Mouse (Mus musculus) limb, embryonic 15.5 days (tissue): Measurements from ENCODE around the gene Pde4dip. TPM values are rescaled to one million over a fixed set of nuclear protein-coding genes. Genes with fewer than 3 reads are reported as not detected.

ENCODE experiments used
- ATAC-seq: fragments of 200-750 bp; cut with Nextera tagmentation; 2 replicates; pipeline ENCODE4 v1.8.0; 2017; ENCODE audit warnings: low read depth, moderate TSS enrichment; ENCODE audit not compliant: insufficient number of reproducible peaks, low FRiP score, low TSS enrichment
- H3K27ac ChIP-seq: fragments of 300-500 bp; sonication (generic); 2 replicates; pipeline ENCODE4 v1.5.1; 2015; ENCODE audit warnings: moderate library complexity, mild to moderate bottlenecking, inconsistent platforms
- H3K27me3 ChIP-seq: fragments of 300-500 bp; sonication (generic); 2 replicates; pipeline ENCODE4 v1.6.1; 2015; ENCODE audit warnings: inconsistent platforms
- H3K36me3 ChIP-seq: fragments of 300-500 bp; sonication (generic); 2 replicates; pipeline ENCODE4 v1.6.1; 2015; ENCODE audit warnings: inconsistent platforms
- H3K4me1 ChIP-seq: fragments of 300-500 bp; sonication (generic); 2 replicates; pipeline ENCODE4 v1.6.1; 2015; ENCODE audit warnings: inconsistent platforms
- H3K4me2 ChIP-seq: fragments of 300-500 bp; sonication (generic); 2 replicates; pipeline ENCODE4 v1.6.1; 2015; ENCODE audit warnings: mild to moderate bottlenecking, inconsistent platforms
- H3K4me3 ChIP-seq: fragments of 300-500 bp; sonication (generic); 2 replicates; pipeline ENCODE4 v1.5.1; 2015; ENCODE audit warnings: mild to moderate bottlenecking, inconsistent platforms
- H3K9ac ChIP-seq: fragments of 300-500 bp; sonication (generic); 2 replicates; pipeline ENCODE4 v1.6.1; 2015; ENCODE audit warnings: inconsistent platforms
- H3K9me3 ChIP-seq: fragments of 300-500 bp; sonication (generic); 2 replicates; pipeline ENCODE4 v1.6.1; 2016; ENCODE audit warnings: inconsistent platforms
- WGBS: fragments of 180-500 bp; shearing (Covaris S2); methylation state at CpG from one replicate; pipeline ENCODE4 v1.1.7; 2015; 5-methylcytosine and 5-hydroxymethylcytosine counted together
- polyA plus RNA-seq: library from polyadenylated mRNA; unstranded; fragments of >200 nt; fragmentation: Nextera tagmentation; extraction: Ambion mirVana; gene quantifications from 2 replicates; pipeline ENCODE4 v1.2.1, GENCODE M21; 2015

Gene Pde4dip
- polyA plus RNA-seq, 1 experiment from 2014 or later: 33.6 TPM

DNA sequence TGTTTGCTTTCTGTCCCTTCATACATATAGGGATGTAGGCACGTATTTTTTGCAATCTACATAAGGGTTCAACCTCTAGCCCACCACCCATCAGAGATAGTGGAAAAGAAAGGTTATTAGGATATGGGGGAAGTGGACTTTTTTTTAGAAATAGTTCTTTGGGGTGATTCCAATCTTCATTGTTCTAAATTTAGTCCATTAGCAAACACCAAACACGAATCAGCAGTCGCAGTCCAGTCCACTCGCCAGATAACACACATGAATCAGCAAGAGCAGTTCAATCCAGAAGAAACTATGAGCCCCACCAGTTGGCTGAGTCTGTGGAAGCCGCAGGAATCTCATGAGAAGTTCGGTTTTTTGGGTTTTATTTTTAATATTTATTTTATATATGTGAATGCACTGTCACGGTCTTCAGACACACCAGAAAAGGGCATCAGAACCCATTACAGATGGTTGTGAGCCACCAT lies 213.8 kb downstream of the Pde4dip start, which contains the start of gene Gm17651:
Gene Gm17651, minus strand, starts transcription at position 51 of the 467 bp plus-strand sequence.
- 89% methylated on average over 7 of the region's 7 CpGs for WGBS
- ATAC-seq: no peak
- H3K9ac ChIP-seq: no peak within 1 kb of the TSS
- H3K9me3 ChIP-seq: no peaks in the 10 kb centered on the region
- H3K36me3 ChIP-seq: peaks cover 21% of the 10 kb centered on the region
- H3K27ac ChIP-seq: no peak within 1 kb of the TSS
- no peak within 1 kb of the TSS for H3K4me2 ChIP-seq
- H3K27me3 ChIP-seq: no peaks in the 10 kb centered on the region
- 0 out of 2 replicates have a peak, but pooled peaks cover 2% of the 10 kb centered on the region for H3K4me1 ChIP-seq
- no peak within 1 kb of the TSS for H3K4me3 ChIP-seq

GRCm38 (mm10) chr3:97667093-97667675 lies 221.3 kb downstream of the Pde4dip start:
- Histone ChIP-seq H3K9me3 (no peaks in the 10 kb centered on the region), H3K36me3 (peaks cover 81% of the 10 kb centered on the region), H3K4me3 (no peak overlapping the region), H3K9ac (no peak overlapping the region), H3K4me2 (no peak overlapping the region), H3K4me1 (no peaks in the 10 kb centered on the region), H3K27me3 (no peaks in the 10 kb centered on the region), H3K27ac (no peak overlapping the region)
- WGBS: 81% methylated on average over 14 of the region's 14 CpGs
- ATAC-seq: no peak

DNA sequence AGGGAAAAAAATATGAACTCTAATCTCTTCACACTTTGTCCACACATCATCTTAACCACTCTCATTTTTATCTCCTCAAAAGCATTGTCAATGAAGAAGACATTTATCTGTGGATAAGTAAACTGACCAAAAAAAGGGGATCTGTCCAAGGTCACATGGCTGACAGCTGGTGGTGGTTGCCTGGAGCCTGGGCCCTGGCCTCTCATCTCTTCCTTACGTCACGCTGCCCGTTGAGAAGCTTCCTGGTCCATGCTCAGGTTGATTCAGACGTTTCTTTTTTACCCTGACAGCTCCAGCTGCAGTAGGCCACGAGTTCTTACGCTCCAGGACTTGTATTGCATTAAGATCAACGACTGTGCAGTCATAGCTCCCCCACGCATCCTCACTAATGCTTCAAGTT lies 222.4 kb downstream of the Pde4dip start:
- 74% methylated on average over 8 of the region's 8 CpGs for WGBS
- ATAC-seq: no peak
- Histone ChIP-seq H3K27ac (no peak overlapping the region), H3K4me2 (no peak overlapping the region), H3K4me1 (peaks cover 5% of the 10 kb centered on the region; the same call in 1 of the 2 replicates), H3K9me3 (no peaks in the 10 kb centered on the region), H3K4me3 (no peak overlapping the region), H3K9ac (no peak overlapping the region), H3K36me3 (peaks cover 74% of the 10 kb centered on the region), H3K27me3 (no peaks in the 10 kb centered on the region)

DNA sequence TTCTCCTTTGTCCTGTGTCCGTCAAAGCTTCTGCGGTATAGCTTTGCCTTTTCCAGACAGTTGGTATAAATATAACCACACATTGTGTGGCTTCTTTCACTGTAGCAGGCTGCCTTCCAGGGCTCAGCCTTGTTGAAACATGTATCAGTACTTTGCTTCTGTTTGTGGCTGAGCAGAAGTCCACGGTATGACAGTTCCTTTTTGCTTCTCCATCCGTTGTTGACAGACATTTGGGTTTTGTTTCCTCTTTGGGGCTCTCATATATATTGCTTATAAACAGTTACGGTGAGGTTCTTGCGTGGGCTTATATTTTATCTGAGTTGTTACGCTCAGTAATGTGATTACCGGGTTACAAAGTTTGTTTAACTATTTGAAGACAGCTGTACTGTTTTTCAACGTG lies 223.0 kb downstream of the Pde4dip start:
- no peaks in the 10 kb centered on the region for H3K27me3 ChIP-seq
- 78% methylated on average over 9 of the region's 9 CpGs for WGBS
- no peaks in the 10 kb centered on the region for H3K9me3 ChIP-seq
- H3K36me3 ChIP-seq: peaks cover 73% of the 10 kb centered on the region
- H3K4me2 ChIP-seq: no peak overlapping the region
- peaks cover 6% of the 10 kb centered on the region; the same call in 1 of the 2 replicates for H3K4me1 ChIP-seq
- no peak overlapping the region for H3K27ac ChIP-seq
- H3K4me3 ChIP-seq: no peak overlapping the region
- H3K9ac ChIP-seq: no peak overlapping the region
- ATAC-seq: no peak

DNA sequence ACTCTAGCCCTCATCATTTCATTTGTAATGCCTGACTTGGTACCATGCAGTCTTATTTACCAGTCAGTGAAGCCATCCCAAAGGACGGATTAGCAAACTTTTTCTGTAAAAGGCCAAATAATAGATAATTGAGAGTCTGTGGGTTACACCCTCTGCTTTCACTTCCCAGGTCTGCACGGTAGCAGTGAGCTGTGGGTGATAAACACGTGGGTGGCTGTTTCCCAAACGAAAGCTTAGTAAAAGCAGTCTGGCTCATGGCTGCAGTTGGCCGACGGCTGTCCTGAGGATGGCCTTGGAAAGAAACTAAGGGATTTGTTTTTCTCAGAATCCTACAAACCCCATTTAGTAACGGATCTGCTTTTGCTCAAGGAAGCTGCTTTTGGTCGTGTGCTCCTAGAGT lies 227.3 kb downstream of the Pde4dip start:
- 37% methylated on average over 8 of the region's 8 CpGs for WGBS
- ATAC-seq: no peak
- no peak overlapping the region for H3K27ac ChIP-seq
- no peaks in the 10 kb centered on the region for H3K9me3 ChIP-seq
- H3K4me2 ChIP-seq: no peak overlapping the region
- peaks cover 20% of the 10 kb centered on the region for H3K4me1 ChIP-seq
- no peak overlapping the region for H3K4me3 ChIP-seq
- no peak overlapping the region for H3K9ac ChIP-seq
- H3K27me3 ChIP-seq: no peaks in the 10 kb centered on the region
- peaks cover 37% of the 10 kb centered on the region for H3K36me3 ChIP-seq

GRCm38 (mm10) chr3:97659746-97660145 lies 228.8 kb downstream of the Pde4dip start:
- ATAC-seq: no peak
- Histone ChIP-seq H3K4me2 (no peak overlapping the region), H3K9me3 (no peaks in the 10 kb centered on the region), H3K9ac (no peak overlapping the region), H3K4me1 (peaks cover 20% of the 10 kb centered on the region), H3K27ac (no peak overlapping the region), H3K4me3 (no peak overlapping the region; the same call in 1 of the 2 replicates), H3K27me3 (no peaks in the 10 kb centered on the region), H3K36me3 (peaks cover 26% of the 10 kb centered on the region)
- WGBS: 84% methylated on average over 7 of the region's 7 CpGs

- Histone ChIP-seq H3K9ac (peak overlapping the region; percentile 70), H3K4me1 (peaks cover 20% of the 10 kb centered on the region), H3K27me3 (no peaks in the 10 kb centered on the region), H3K36me3 (peaks cover 15% of the 10 kb centered on the region), H3K9me3 (no peaks in the 10 kb centered on the region), H3K4me3 (peak overlapping the region; percentile 95), H3K27ac (peak overlapping the region; percentile 77), H3K4me2 (peak overlapping the region; percentile 66)
- under 1% methylated on average over 49 of the region's 50 CpGs for WGBS
- peak; percentile 80 for ATAC-seq
Measured at GRCm38 (mm10) chr3:97658426-97659193, 229.9 kb downstream of the Pde4dip start.

DNA sequence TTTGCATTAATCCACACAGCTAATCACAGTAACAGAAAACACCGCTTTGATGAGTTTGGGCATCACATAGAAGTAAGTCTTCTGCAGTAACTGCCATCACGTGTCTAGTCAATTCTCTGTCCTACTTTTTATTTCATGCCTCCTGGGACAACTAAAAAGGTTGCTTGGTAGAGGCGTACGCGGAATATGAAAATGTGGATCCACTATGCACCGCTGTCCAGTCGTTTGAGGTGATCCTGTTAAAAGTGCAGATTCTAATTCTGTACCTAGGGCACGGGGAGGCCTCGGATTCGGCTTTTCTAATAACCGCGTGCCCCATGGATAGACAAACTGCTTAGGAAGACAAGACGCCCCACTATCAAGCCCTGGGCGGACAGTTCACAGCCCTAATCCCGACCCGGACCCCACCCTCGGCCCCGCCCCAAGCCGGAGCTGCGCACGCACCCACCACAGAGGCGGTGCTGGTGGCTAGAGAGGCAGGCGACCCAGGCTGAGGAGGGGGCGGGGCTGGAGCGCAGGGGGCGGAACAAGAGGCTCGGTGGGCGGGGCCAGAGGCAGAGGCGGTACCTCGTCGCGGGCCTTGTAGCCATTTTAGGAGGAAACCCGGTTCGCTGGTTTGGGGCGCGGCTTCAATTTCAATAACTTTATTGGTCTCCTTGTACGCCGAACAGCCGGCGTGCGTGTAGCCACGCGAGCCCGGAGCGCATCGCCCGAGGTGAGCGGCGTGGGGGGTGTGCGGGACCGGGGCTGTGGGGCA lies 230.7 kb downstream of the Pde4dip start, which contains the start of gene Prkab2:
Gene Prkab2, plus strand, starts transcription at position 539 of the 757 bp plus-strand sequence.
- Histone ChIP-seq H3K9ac (peak within 1 kb of the TSS; percentile 70), H3K9me3 (no peaks in the 10 kb centered on the region), H3K27me3 (no peaks in the 10 kb centered on the region), H3K4me1 (peaks cover 20% of the 10 kb centered on the region), H3K4me3 (peak within 1 kb of the TSS; percentile 95), H3K27ac (peak within 1 kb of the TSS; percentile 77), H3K36me3 (peaks cover 8% of the 10 kb centered on the region), H3K4me2 (peak within 1 kb of the TSS; percentile 67)
- 2% methylated on average over 51 of the region's 51 CpGs for WGBS
- ATAC-seq: peak; percentile 92

DNA sequence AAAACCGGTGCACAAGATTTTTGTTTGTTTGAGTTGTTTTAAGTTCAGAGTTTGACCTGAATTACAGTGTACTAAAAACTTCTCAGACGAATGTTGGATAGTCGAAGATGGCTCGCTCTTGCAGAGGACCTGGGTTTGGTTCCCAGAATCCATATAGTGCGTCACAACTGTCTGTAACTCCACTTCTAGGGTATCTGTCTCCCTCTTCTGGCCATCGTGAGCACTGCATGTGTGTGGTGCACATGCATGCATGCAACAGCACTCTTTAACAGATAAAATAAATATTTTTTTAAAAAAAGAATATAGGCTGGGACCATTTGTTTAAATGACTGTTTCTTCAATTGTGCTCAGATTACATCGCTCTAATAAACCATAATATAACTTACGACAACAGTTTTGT lies 233.6 kb downstream of the Pde4dip start:
- no peaks in the 10 kb centered on the region for H3K27me3 ChIP-seq
- H3K4me3 ChIP-seq: no peak overlapping the region
- H3K4me2 ChIP-seq: no peak overlapping the region
- WGBS: 81% methylated on average over 8 of the region's 8 CpGs
- H3K9me3 ChIP-seq: no peaks in the 10 kb centered on the region
- H3K27ac ChIP-seq: no peak overlapping the region
- no peak overlapping the region for H3K9ac ChIP-seq
- no peaks in the 10 kb centered on the region for H3K36me3 ChIP-seq
- H3K4me1 ChIP-seq: peaks cover 13% of the 10 kb centered on the region
- no peak for ATAC-seq

DNA sequence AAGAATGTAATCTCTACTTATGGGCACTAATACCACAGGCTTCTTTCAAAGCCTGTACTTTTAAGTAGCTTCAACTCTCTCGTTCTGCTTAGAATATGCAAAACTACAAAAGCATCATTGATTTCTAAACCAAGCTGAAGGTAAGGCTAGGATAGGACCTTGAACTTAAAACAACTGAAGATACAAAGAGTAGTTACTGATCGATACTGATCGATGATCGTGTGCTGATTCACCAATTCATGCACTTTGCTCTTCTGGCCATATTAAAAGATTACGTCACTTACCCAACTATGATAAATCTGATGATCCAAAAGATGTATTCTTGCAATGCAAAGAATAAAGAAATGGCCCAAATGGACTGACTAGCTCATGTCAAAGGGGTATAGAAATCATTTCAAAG lies 234.7 kb downstream of the Pde4dip start:
- WGBS: 90% methylated on average over 5 of the region's 5 CpGs
- Histone ChIP-seq H3K9ac (no peak overlapping the region), H3K9me3 (no peaks in the 10 kb centered on the region), H3K4me1 (peaks cover 3% of the 10 kb centered on the region; the same call in 1 of the 2 replicates), H3K36me3 (no peaks in the 10 kb centered on the region), H3K27me3 (no peaks in the 10 kb centered on the region), H3K27ac (no peak overlapping the region), H3K4me3 (no peak overlapping the region), H3K4me2 (no peak overlapping the region)
- no peak for ATAC-seq

DNA sequence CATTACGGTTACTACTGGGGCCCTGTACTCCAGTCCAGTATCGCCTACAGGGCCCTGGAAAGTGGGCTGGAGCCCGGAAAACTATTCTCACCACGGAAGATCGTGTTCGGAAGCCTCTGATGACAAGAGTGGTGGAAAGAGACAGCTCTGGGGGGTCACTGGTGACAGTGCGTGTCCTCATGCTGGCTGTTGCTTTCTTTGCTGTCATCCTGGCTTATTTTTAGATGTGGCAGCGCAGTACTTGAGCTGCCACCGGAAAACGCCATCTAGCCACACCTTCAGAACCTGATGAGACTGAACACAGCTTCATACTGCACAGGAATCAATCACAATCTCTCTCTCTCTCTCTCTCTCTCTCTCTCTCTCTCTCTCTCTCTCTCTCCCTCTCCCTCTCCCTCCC lies 236.9 kb downstream of the Pde4dip start:
- Histone ChIP-seq H3K4me1 (no peaks in the 10 kb centered on the region), H3K4me2 (no peak overlapping the region), H3K36me3 (no peaks in the 10 kb centered on the region), H3K4me3 (no peak overlapping the region), H3K9me3 (no peaks in the 10 kb centered on the region), H3K9ac (no peak overlapping the region), H3K27ac (no peak overlapping the region), H3K27me3 (no peaks in the 10 kb centered on the region)
- no peak for ATAC-seq
- WGBS: 86% methylated on average over 10 of the region's 10 CpGs
